Mouse (Mus musculus) cerebellum, adult 11-12 months (tissue): ENCODE data around the gene Arsg.

ENCODE experiments used
- DNase-seq: peaks from one replicate; pipeline ENCODE4 v3.0.0; 2022

The Arsg gene

DNA sequence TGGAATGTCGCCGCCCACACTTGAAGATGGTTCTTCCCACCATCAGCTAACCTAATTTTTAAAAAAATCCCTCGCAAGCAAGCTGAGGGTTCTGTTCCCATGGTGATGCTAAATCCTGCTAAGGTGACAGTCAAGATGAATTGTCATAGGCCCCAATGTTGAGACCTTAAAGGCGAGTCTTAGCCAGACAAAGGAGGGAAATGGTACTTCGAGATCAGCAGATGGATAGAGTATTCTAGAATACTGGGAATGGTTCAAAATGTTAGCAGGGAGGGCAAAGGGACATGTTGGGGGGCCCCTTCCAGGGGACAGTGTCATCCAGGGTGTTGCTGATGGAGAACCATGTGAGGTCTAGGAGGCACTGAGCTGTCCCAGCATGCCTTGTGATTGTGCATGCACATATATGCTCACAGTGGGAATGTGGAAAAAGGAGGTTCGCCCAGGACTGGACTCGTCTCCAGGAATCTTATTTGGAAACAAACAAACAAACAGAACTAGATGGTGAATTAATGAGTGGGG, 23.4 kb downstream of the Arsg start:
- DNase-seq = no peak

DNA sequence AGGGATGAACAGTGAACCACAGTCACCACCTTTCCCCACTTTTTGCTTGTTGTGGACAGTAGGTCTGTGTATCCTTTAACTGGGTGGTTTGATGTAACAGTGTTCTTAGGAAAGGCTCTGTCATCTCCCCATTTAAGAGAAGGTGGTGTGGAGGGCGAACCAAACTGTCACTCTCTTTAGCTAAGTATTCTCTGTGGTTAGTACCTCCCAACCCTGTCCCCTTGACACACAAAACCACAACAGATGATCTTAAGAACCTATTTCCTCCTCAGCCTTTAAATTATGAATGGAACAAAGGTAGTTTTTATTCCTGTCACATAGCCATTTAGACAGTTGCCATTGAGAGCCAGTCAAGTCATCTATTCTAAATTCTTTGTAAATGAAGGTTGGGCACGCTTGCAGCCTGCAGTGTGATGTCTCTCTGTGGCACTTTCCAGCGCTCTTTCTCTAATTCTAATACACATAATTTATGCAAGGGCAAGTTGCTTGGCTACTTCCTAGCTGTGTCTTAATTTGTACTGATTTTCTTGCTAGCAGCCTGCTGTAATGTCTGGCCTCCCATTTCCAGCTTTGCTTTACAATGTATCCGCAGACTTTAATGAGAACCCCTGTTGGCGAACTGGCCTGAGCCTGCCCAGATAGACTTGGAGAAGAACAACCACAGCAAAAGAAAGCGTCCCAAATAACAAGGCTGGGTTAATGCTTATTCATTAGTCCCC, 24.0 kb downstream of the Arsg start:
- no peak for DNase-seq

GRCm38 (mm10) chr11:109497990-109498389, 24.8 kb downstream of the Arsg start:
- no peak for DNase-seq

DNA sequence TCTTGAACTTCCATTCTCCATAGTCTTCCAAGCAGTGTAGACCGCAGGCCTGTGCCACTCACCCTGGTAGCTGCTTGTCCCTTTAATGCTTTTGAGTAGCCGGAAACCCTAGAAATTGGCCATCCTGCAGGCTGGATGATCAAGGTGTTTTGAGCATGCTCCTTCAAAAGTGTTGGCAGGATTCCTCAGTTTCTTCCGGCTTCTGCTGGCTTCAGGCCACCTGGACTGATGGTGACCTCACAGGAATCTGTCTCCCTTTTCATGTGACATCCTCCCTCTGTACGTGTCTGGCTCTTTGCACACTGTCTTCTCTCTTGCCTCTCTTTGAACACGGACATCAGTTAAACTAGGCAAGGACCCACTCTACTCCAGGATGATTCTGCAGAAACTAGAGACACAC, 27.0 kb downstream of the Arsg start:
- DNase-seq = peak; percentile 84

GRCm38 (mm10) chr11:109504977-109505376, 31.8 kb downstream of the Arsg start:
- peak; percentile 99 for DNase-seq

- no peak for DNase-seq
Measured at GRCm38 (mm10) chr11:109505823-109506222, 32.6 kb downstream of the Arsg start.

GRCm38 (mm10) chr11:109507068-109507467, 33.9 kb downstream of the Arsg start:
- DNase-seq = no peak

- DNase-seq = peak; percentile 53
Measured at GRCm38 (mm10) chr11:109512995-109513675, 40.0 kb downstream of the Arsg start.

GRCm38 (mm10) chr11:109514064-109514612, 41.0 kb downstream of the Arsg start:
- no peak for DNase-seq

- DNase-seq = no peak
Measured at GRCm38 (mm10) chr11:109517330-109517729, 44.2 kb downstream of the Arsg start.

DNA sequence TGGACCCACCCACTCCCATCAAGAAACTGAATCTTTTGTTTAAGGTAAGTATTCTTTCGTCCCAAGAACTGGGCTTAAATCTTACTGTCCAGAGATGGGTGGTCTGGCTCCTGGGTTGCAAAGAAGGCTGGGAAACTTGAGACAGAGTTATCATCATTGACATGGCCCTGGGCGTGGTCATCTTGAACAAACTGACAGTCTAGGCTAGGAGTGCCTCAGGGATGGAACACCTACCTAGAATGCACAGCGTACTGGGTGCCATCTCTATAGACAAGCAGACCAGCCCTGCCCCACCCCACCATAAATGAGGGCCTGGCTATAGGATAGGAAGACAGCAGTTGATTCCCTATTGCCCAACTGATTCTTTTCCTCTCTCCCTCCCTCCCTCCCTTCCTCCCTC, 44.6 kb downstream of the Arsg start:
- no peak for DNase-seq

DNA sequence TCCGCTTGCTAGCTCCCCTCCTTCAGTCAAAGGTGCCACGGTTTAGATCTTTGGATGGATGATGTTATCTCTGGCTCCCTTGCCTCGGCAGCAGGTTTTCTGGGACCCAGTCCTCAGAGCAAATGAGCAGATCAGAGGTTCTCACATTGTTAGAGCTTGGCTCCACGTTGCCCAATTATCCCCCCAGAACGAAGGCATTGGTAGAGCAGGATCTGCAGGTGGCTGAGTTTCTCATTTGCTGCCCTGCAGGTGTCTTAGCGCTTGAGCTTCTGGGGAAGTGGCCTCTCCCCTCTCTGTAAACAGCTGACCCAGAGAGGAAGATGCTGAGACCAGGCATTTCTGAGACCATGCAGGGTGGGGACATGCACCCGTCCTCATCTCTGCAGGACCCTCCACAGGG, 47.8 kb downstream of the Arsg start:
- DNase-seq = no peak

GRCm38 (mm10) chr11:109524869-109525268, 51.7 kb downstream of the Arsg start:
- DNase-seq = no peak

DNA sequence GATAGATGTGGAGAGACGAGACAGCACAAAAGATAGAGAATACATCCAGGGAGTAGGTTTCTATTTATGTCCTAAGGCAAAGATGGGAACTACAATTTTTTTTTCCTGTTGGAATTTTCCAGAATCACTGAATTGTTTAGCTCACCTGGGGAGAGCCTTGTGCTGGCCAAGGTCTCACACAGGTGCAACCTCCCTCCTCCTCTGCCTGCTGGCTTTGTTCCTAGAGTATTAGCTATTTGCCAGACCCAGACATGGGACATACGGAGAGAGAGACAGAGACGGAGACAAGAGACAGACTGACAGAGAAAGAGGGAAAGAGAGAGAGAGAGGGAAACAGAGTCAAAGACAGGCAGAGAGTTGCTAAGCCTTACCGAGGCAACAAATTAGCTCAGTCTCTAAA, 52.4 kb downstream of the Arsg start:
- peak; percentile 89 for DNase-seq

DNA sequence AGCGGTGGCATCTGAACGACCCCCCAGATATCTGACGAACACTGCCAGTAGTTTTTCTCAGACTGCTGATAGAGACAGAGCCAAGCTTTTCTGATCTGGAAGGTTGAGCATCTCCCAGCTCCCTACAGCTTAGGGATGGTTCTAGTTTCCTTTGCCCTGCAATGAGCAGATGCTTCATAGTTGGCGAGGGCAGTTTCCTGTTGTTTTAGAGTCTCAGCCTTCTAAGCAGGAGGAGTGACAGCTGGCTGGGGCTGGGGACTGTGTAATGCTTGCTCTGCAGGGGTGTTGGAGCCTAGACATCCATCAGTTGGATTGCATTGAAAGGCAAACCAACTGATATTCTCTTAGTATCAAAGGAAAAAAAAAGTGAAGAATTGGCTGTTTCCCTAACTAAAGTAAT, 56.9 kb downstream of the Arsg start:
- no peak for DNase-seq

- DNase-seq = peak; percentile 76
Measured at GRCm38 (mm10) chr11:109535966-109536365, 62.8 kb downstream of the Arsg start.

GRCm38 (mm10) chr11:109536939-109537338, 63.8 kb downstream of the Arsg start:
- DNase-seq = no peak

DNA sequence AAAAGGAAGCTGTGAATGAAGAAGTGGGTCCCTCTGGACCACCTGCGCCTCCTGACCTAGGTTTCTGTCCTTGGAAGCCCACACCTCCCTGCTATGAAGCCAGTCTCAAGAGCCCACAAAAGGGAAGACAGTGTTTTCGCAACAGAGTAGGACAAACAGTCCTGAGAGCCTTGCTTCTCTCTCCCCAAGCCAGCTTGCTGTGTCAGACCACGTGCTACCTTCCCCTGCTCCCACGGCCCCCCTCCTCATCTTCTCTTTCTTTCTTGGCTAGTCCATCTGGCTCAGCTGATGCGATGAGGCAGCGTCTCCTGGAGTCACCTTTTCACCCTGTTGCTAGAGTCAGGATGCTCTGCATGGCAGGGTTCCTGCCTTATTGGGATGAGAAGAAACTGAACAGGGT, 66.1 kb downstream of the Arsg start:
- DNase-seq = no peak

- DNase-seq = no peak
Measured at GRCm38 (mm10) chr11:109543466-109543865, 70.3 kb downstream of the Arsg start.

DNA sequence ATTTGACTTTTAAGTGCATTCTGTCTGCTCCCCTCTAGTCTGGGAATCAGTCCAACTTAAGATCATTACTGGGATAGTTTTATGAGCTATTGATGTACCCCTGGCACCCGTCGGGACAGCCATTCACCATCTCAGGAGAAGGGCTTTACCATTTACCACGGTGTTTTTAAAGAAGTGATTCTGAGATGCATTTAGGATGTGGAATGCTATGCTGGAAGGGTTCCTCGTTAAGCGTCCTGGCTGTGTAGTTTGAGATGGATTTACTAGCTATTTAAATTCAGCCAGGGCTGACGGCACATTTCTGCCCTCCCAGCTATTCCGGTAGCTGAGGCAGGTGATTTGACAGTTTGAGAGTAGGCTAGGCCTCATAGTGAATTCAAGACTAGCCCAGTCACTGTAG, 71.3 kb downstream of the Arsg start:
- DNase-seq = no peak

DNA sequence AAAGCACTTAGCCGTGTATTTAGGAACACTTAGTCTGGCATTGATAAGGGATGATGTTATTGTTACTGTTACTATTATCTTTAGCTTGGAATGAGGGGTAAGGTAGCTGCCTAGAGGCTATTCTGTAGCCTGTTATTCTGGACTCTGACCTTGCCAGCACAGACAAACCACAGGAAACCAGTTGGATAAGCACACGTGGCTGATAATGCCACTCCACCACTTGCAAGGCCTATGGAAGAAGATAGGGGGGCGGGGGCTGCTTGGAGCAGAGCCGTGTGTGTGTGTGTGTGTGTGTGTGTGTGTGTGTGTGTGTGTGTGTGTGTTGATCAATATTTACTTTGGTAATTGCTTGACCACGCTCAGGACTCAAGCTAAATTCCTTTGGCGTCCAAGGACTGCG, 72.1 kb downstream of the Arsg start:
- no peak for DNase-seq

- DNase-seq = no peak
Measured at GRCm38 (mm10) chr11:109545700-109546143, 72.5 kb downstream of the Arsg start.

DNA sequence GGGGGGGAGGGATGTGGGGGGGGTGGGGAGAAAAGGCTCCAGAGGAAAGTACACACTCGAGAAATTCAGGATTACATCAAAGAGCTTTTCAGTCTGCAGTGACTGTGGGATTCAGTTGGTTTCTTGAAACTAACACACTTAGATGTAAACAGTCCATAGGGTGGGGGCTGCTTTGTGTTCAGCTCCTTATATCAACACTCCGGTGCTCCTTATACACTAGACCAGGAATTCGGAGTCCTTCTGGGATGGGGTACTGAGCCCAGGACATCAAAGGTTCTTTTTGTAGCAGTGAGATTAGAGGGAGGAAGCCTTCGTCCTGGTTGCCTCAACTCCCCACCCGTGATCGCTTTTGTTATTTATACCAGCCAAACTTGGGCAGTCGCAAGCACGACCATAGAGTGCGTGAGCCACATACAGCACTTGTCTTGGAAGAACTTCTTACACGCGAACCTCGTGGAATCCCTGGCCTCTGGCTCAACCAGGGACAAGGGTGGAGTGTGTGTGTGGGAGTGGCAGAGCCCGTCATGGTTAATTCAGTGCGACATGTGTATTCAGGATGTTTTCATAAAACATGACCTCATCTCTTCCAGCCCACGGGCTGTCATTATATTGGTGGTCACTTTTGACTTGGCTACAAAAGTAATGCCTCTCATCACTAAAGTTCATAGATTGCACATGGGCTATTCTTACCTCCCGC, 73.3 kb downstream of the Arsg start:
- DNase-seq = no peak
